Mouse (Mus musculus): ENCODE data around the gene Cldnd1. TPM values are rescaled to one million over a fixed set of nuclear protein-coding genes. Genes with fewer than 3 reads are reported as not detected.

Gene Cldnd1
- polyA plus RNA-seq, 1 experiment: 53.9 TPM

DNA sequence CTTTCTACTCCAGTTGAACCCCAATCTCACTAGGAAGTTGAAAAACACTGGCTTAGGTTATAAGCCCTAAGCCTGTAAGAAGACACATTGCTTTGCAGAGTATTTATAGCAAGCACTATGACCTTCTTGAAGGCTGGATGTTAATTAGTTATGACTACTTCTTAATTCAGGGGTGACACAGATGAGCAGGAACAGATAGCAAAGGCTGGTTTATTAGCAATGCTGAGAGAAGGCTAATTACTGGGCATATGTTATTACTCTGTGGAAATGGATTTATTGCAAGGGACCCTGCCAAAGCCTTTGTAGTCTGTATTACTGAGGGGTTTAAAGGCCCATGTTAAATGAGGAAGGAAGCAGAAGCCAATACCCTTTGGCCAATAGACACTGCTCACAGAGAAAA, 22.7 kb upstream of the Cldnd1 start:
- no peaks in the 10 kb centered on the region for H3K27me3 ChIP-seq (ENCODE audit: control insufficient read depth, insufficient read depth, low read length, poor library complexity, severe bottlenecking)
- H3K4me1 ChIP-seq (ENCODE audit: control insufficient read depth, insufficient read depth, low read length): no peaks in the 10 kb centered on the region
- H3K9ac ChIP-seq (ENCODE audit: low read depth, poor library complexity, severe bottlenecking): no peak overlapping the region
- TF ChIP-seq POLR2A (IDR thresholded peaks at IDR 0.05; ENCODE audit: insufficient read depth, low read length) (no peak), EP300 (IDR thresholded peaks at IDR 0.05; ENCODE audit: insufficient read depth, low read depth, low read length) (no peak), CTCF (IDR thresholded peaks at IDR 0.05; ENCODE audit: low read depth, low read length) (no peak)
- no peaks in the 10 kb centered on the region for H3K36me3 ChIP-seq (ENCODE audit: control insufficient read depth, insufficient read depth, low read length, poor library complexity, severe bottlenecking)
- no peaks in the 10 kb centered on the region for H3K9me3 ChIP-seq (replicated peaks; ENCODE audit: control insufficient read depth, insufficient read depth, low read length, poor library complexity, severe bottlenecking)
- no peak overlapping the region for H3K4me3 ChIP-seq (ENCODE audit: low read depth, low read length)
- no peak overlapping the region for H3K27ac ChIP-seq (ENCODE audit: insufficient read depth, low read length)

GRCm38 (mm10) chr16:58707276-58707905, 20.3 kb upstream of the Cldnd1 start:
- Histone ChIP-seq H3K27me3 (ENCODE audit: control insufficient read depth, insufficient read depth, low read length, poor library complexity, severe bottlenecking) (no peaks in the 10 kb centered on the region), H3K9me3 (replicated peaks; ENCODE audit: control insufficient read depth, insufficient read depth, low read length, poor library complexity, severe bottlenecking) (no peaks in the 10 kb centered on the region)

GRCm38 (mm10) chr16:58708601-58709475, 18.9 kb upstream of the Cldnd1 start:
- no peaks in the 10 kb centered on the region for H3K36me3 ChIP-seq (ENCODE audit: control insufficient read depth, insufficient read depth, low read length, poor library complexity, severe bottlenecking)
- no peaks in the 10 kb centered on the region for H3K4me1 ChIP-seq (ENCODE audit: control insufficient read depth, insufficient read depth, low read length)
- no peak overlapping the region for H3K9ac ChIP-seq (ENCODE audit: low read depth, poor library complexity, severe bottlenecking)
- no peaks in the 10 kb centered on the region for H3K27me3 ChIP-seq (ENCODE audit: control insufficient read depth, insufficient read depth, low read length, poor library complexity, severe bottlenecking)
- H3K4me3 ChIP-seq (ENCODE audit: low read depth, low read length): no peak overlapping the region
- H3K27ac ChIP-seq (ENCODE audit: insufficient read depth, low read length): no peak overlapping the region
- H3K9me3 ChIP-seq (replicated peaks; ENCODE audit: control insufficient read depth, insufficient read depth, low read length, poor library complexity, severe bottlenecking): no peaks in the 10 kb centered on the region
- TF ChIP-seq CTCF (IDR thresholded peaks at IDR 0.05; ENCODE audit: low read depth, low read length) (no peak), POLR2A (IDR thresholded peaks at IDR 0.05; ENCODE audit: insufficient read depth, low read length) (no peak), EP300 (IDR thresholded peaks at IDR 0.05; ENCODE audit: insufficient read depth, low read depth, low read length) (no peak)

More at GRCm38 (mm10) chr16:58707276-58707905, 20.3 kb upstream of the Cldnd1 start:
- TF ChIP-seq POLR2A (IDR thresholded peaks at IDR 0.05; ENCODE audit: insufficient read depth, low read length) (no peak), EP300 (IDR thresholded peaks at IDR 0.05; ENCODE audit: insufficient read depth, low read depth, low read length) (no peak), CTCF (IDR thresholded peaks at IDR 0.05; ENCODE audit: low read depth, low read length) (no peak)
- Histone ChIP-seq H3K36me3 (ENCODE audit: control insufficient read depth, insufficient read depth, low read length, poor library complexity, severe bottlenecking) (no peaks in the 10 kb centered on the region), H3K9ac (ENCODE audit: low read depth, poor library complexity, severe bottlenecking) (no peak overlapping the region), H3K4me1 (ENCODE audit: control insufficient read depth, insufficient read depth, low read length) (no peaks in the 10 kb centered on the region), H3K27ac (ENCODE audit: insufficient read depth, low read length) (no peak overlapping the region), H3K4me3 (ENCODE audit: low read depth, low read length) (no peak overlapping the region)

DNA sequence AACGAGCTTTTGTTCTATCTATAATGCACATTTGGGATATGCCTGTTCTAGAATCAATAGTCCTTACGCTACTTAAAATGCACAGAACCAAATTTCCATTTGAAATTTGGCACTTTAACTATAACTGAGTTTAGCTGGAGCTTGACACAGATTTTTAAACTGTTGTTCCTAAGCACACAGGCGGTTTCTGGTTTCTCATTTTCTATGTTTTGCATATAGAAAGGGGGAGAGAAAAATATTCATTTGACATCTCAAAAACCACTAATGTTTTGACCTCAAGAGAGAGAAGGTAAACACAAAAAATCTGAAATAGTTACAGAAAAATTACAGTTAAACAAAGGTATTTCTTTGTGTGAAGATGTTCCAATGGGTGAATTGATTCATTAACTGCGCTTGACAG, 18.2 kb upstream of the Cldnd1 start:
- H3K9ac ChIP-seq (ENCODE audit: low read depth, poor library complexity, severe bottlenecking): no peak overlapping the region
- no peaks in the 10 kb centered on the region for H3K4me1 ChIP-seq (ENCODE audit: control insufficient read depth, insufficient read depth, low read length)
- no peak overlapping the region for H3K4me3 ChIP-seq (ENCODE audit: low read depth, low read length)
- TF ChIP-seq CTCF (IDR thresholded peaks at IDR 0.05; ENCODE audit: low read depth, low read length): no peak
- TF ChIP-seq POLR2A (IDR thresholded peaks at IDR 0.05; ENCODE audit: insufficient read depth, low read length): no peak
- TF ChIP-seq EP300 (IDR thresholded peaks at IDR 0.05; ENCODE audit: insufficient read depth, low read depth, low read length): no peak
- no peaks in the 10 kb centered on the region for H3K9me3 ChIP-seq (replicated peaks; ENCODE audit: control insufficient read depth, insufficient read depth, low read length, poor library complexity, severe bottlenecking)
- no peak overlapping the region for H3K27ac ChIP-seq (ENCODE audit: insufficient read depth, low read length)
- H3K36me3 ChIP-seq (ENCODE audit: control insufficient read depth, insufficient read depth, low read length, poor library complexity, severe bottlenecking): no peaks in the 10 kb centered on the region
- no peaks in the 10 kb centered on the region for H3K27me3 ChIP-seq (ENCODE audit: control insufficient read depth, insufficient read depth, low read length, poor library complexity, severe bottlenecking)

GRCm38 (mm10) chr16:58712221-58712620, 15.5 kb upstream of the Cldnd1 start:
- no peaks in the 10 kb centered on the region for H3K4me1 ChIP-seq (ENCODE audit: control insufficient read depth, insufficient read depth, low read length)
- no peak overlapping the region for H3K27ac ChIP-seq (ENCODE audit: insufficient read depth, low read length)
- no peak for TF ChIP-seq POLR2A (IDR thresholded peaks at IDR 0.05; ENCODE audit: insufficient read depth, low read length)
- no peak for TF ChIP-seq EP300 (IDR thresholded peaks at IDR 0.05; ENCODE audit: insufficient read depth, low read depth, low read length)
- no peak for TF ChIP-seq CTCF (IDR thresholded peaks at IDR 0.05; ENCODE audit: low read depth, low read length)
- no peak overlapping the region for H3K4me3 ChIP-seq (ENCODE audit: low read depth, low read length)
- no peaks in the 10 kb centered on the region for H3K27me3 ChIP-seq (ENCODE audit: control insufficient read depth, insufficient read depth, low read length, poor library complexity, severe bottlenecking)
- no peaks in the 10 kb centered on the region for H3K9me3 ChIP-seq (replicated peaks; ENCODE audit: control insufficient read depth, insufficient read depth, low read length, poor library complexity, severe bottlenecking)
- no peak overlapping the region for H3K9ac ChIP-seq (ENCODE audit: low read depth, poor library complexity, severe bottlenecking)
- no peaks in the 10 kb centered on the region for H3K36me3 ChIP-seq (ENCODE audit: control insufficient read depth, insufficient read depth, low read length, poor library complexity, severe bottlenecking)

- no peak for TF ChIP-seq EP300 (IDR thresholded peaks at IDR 0.05; ENCODE audit: insufficient read depth, low read depth, low read length)
- no peaks in the 10 kb centered on the region for H3K9me3 ChIP-seq (replicated peaks; ENCODE audit: control insufficient read depth, insufficient read depth, low read length, poor library complexity, severe bottlenecking)
Measured at GRCm38 (mm10) chr16:58713128-58713527, 14.6 kb upstream of the Cldnd1 start.

More at GRCm38 (mm10) chr16:58713128-58713527, 14.6 kb upstream of the Cldnd1 start:
- Histone ChIP-seq H3K36me3 (ENCODE audit: control insufficient read depth, insufficient read depth, low read length, poor library complexity, severe bottlenecking) (no peaks in the 10 kb centered on the region), H3K4me3 (ENCODE audit: low read depth, low read length) (no peak overlapping the region), H3K4me1 (ENCODE audit: control insufficient read depth, insufficient read depth, low read length) (no peaks in the 10 kb centered on the region), H3K9ac (ENCODE audit: low read depth, poor library complexity, severe bottlenecking) (no peak overlapping the region), H3K27me3 (ENCODE audit: control insufficient read depth, insufficient read depth, low read length, poor library complexity, severe bottlenecking) (no peaks in the 10 kb centered on the region), H3K27ac (ENCODE audit: insufficient read depth, low read length) (no peak overlapping the region)

All from ES-Bruce4 (cell line).